Mouse (Mus musculus) liver (tissue): ENCODE results near the gene Dapk2.

ENCODE experiments used
- DNase-seq: peaks from one replicate; pipeline ENCODE4 v3.0.0-alpha.2; 2020; ENCODE audit warnings: mixed read lengths

Dapk2 gene

GRCm38 (mm10) chr9:66157958-66158830, at the start of gene Dapk2:
Gene Dapk2, plus strand, starts transcription at chr9:66158223.
- DNase-seq: peak; percentile 92

GRCm38 (mm10) chr9:66109574-66109973, 48.4 kb upstream of the Dapk2 start:
- no peak for DNase-seq

- DNase-seq: no peak
Observed at GRCm38 (mm10) chr9:66110126-66110525, 47.9 kb upstream of the Dapk2 start.

GRCm38 (mm10) chr9:66110611-66111379, 47.2 kb upstream of the Dapk2 start:
- no peak for DNase-seq

- no peak for DNase-seq
Observed at GRCm38 (mm10) chr9:66114341-66114740, 43.7 kb upstream of the Dapk2 start.

- no peak for DNase-seq
Observed at GRCm38 (mm10) chr9:66116890-66117289, 41.1 kb upstream of the Dapk2 start.

GRCm38 (mm10) chr9:66119498-66119897, 38.5 kb upstream of the Dapk2 start:
- DNase-seq: no peak

GRCm38 (mm10) chr9:66120106-66120505, 37.9 kb upstream of the Dapk2 start:
- peak; percentile 63 for DNase-seq

- no peak for DNase-seq
Observed at GRCm38 (mm10) chr9:66120945-66121344, 37.1 kb upstream of the Dapk2 start.

GRCm38 (mm10) chr9:66121421-66121820, 36.6 kb upstream of the Dapk2 start:
- no peak for DNase-seq

GRCm38 (mm10) chr9:66123648-66124047, 34.4 kb upstream of the Dapk2 start:
- DNase-seq: no peak

- peak; percentile 77 for DNase-seq
Observed at GRCm38 (mm10) chr9:66124111-66124531, 33.9 kb upstream of the Dapk2 start.

- DNase-seq: peak; percentile 100
Observed at GRCm38 (mm10) chr9:66124681-66125542, 33.1 kb upstream of the Dapk2 start.

GRCm38 (mm10) chr9:66125543-66126455, 32.2 kb upstream of the Dapk2 start:
- DNase-seq: peak; percentile 41

GRCm38 (mm10) chr9:66126456-66127192, 31.4 kb upstream of the Dapk2 start, which contains the start of the genes Snx1 and Ciao2a:
Gene Snx1, minus strand, starts transcription at chr9:66126587.
Gene Ciao2a, plus strand, starts transcription at chr9:66126611.
- peak; percentile 94 for DNase-seq

GRCm38 (mm10) chr9:66127193-66127546, 30.9 kb upstream of the Dapk2 start:
- DNase-seq: peak; percentile 26

- peak; percentile 34 for DNase-seq
Observed at GRCm38 (mm10) chr9:66127884-66128283, 30.1 kb upstream of the Dapk2 start.

- no peak for DNase-seq
Observed at GRCm38 (mm10) chr9:66131466-66131865, 26.6 kb upstream of the Dapk2 start.

GRCm38 (mm10) chr9:66135967-66136366, 22.1 kb upstream of the Dapk2 start:
- DNase-seq: peak; percentile 64

- no peak for DNase-seq
Observed at GRCm38 (mm10) chr9:66138193-66138592, 19.8 kb upstream of the Dapk2 start.

GRCm38 (mm10) chr9:66142265-66142664, 15.8 kb upstream of the Dapk2 start:
- DNase-seq: no peak
